Mouse (Mus musculus) lung, adult 2 months (tissue): ENCODE measurements around the gene Gm11060.

Experiments used
- CTCF ChIP-seq: fragments of 200-500 bp; IDR thresholded peaks from 2 replicates; pipeline ENCODE4 v1.5.1; 2011; ENCODE audit warnings: mild to moderate bottlenecking, low read length, control low read depth; ENCODE audit not compliant: insufficient read depth
- POLR2A ChIP-seq: fragments of 200-500 bp; IDR thresholded peaks from 2 replicates; pipeline ENCODE4 v1.6.1; 2011; ENCODE audit warnings: low read depth, mild to moderate bottlenecking, control low read depth, low read length, borderline replicate concordance; ENCODE audit errors: extremely low read depth

- TF ChIP-seq POLR2A (no peak), CTCF (no peak)
These were observed 39.4 kb downstream of the Gm11060 start for GRCm38 (mm10) chr2:105131061-105131810.
